Mouse (Mus musculus): ENCODE results near the gene Riok2.
A peak's percentile ranks its signal among the peaks of the same experiment; 100 is the strongest.

DNA sequence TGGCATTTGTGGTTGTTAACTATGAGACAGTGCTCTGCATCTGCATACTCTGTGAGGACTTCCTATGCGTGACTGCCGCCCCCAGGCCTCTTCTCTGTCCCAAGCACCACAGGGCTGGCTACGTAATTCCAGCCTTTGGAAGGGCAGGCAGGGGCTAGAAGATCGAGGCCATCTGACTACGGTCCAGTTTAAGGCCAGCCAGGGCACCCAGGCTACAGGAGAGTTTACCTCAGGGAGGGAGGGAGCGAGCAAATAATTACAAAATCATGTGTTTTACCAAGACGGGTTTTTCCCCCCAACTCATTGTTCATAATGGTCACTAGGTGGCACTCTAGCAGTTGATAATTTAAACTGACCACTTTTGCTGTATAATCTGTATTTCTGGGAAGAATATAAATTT, 18.8 kb downstream of the Riok2 start:
- TF ChIP-seq POLR2A (IDR thresholded peaks at IDR 0.05; ENCODE audit: insufficient read depth, low read depth, low read length) (no peak), EP300 (IDR thresholded peaks at IDR 0.05; ENCODE audit: insufficient read depth, low read depth, low read length) (no peak), CTCF (IDR thresholded peaks at IDR 0.05) (peak; percentile 73)
